Mouse (Mus musculus): ENCODE measurements around the gene B3gnt3.
A peak's percentile ranks its signal among the peaks of the same experiment; 100 is the strongest.
"Not testable (repeated sequence)": the region's sequence is repeated elsewhere in the genome, so short reads cannot be mapped to it uniquely, and the experiment has no call there.

B3gnt3 gene

DNA sequence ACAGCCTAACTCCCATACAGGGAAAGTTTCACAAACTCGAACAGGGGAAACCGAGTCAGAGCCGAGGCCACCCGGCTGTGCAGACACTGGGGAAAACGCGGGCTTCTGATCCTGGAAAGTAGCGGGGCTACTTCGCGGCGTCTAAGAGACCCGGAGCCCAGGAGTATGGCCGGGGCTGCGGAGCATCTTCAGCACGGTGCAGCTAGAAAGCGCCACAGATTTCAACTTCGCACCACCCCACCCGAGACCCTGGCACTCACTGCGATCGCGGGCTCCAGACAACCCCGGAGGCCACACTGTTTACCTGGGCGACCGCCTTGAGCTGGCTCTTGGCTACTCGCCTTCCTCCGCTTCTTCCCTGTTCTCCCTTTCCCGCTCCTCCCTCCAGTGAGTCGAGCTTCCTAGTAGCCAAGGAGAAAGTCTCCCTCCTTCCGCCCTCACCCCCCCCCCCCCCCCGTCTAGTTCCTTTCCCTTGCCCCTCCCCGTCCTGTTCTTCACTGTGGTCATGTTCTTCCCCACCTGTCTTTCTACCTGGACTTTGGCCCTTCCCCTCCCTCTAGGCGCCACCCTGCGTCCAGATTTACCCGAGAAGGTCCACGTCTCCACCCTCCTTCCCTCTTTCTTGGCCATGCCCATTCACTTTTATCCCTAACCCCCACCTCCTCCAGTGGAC, at the start of gene B3gnt3:
Gene B3gnt3, minus strand, starts transcription at position 376 of the 673 bp plus-strand sequence.
- DNase-seq (ENCODE audit: low spot score), result no peak

DNA sequence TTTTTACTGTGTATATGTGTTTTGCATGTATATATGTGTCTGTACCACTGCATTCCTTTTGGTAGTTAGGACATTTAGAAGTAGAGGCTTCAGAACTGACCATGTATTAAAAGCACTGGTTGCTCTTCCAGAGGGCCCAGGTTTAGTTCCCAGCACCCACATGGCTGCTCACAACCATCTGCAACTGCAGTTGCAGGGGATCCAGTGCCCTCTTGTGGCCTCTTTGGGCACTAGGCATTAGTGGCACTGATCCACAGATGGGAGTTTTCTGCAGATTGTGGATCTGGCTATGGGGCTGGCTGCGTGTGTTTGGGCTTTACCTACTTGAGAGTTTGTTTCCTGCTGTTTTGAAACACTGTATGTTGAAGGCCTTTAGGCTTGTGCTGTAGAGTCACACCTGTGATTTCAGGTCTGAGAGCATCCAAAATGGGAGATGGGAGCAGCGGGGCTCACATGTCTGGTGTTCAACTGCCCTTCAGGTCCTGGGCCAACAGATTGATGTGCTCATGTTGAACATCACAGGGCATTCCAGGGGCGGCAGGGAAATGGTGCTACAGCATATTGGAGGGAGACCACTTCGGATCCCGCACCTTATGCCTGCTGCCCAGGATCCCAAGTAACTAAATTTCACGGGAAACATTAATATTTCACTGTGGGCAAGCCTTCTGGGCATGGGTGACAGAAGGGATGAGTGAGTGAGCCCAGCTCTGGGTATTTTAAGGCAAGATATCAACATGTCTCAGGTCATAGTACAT, 47.9 kb upstream of the B3gnt3 start:
- DNase-seq (ENCODE audit: low spot score), result not testable (repeated sequence)

GRCm38 (mm10) chr8:71747082-71747481, 45.5 kb upstream of the B3gnt3 start:
- not testable (repeated sequence) for DNase-seq (ENCODE audit: low spot score)

GRCm38 (mm10) chr8:71745322-71745721, 43.7 kb upstream of the B3gnt3 start:
- no peak for DNase-seq (ENCODE audit: low spot score)

- no peak for DNase-seq (ENCODE audit: low spot score)
These were observed 41.2 kb upstream of the B3gnt3 start for GRCm38 (mm10) chr8:71742783-71743182.

DNA sequence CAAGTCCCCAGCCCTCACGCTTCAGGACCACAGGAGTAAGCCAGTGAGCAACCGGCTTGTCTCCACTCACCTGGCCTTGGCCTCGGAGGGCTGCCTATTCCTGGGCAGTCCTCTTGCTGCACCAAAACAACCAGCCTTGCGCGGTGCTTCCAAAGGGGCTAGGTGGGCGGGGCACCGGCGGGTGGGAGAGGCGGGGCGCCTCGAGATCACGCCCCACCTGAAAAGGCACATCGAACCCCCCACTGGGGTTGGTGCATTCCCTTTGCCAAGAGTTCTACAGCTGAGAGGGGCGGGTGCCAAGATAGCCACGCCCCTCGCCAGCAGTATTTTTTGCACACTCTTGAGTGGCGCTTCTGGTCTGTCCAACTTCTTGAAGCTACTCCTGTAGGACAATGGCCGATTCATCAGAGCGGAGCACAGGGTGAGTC, 40.1 kb upstream of the B3gnt3 start:
- DNase-seq (ENCODE audit: low spot score), result no peak

- no peak for DNase-seq (ENCODE audit: low spot score)
These were observed 39.6 kb upstream of the B3gnt3 start for GRCm38 (mm10) chr8:71741226-71741625.

- not testable (repeated sequence) for DNase-seq (ENCODE audit: low spot score)
These were observed 36.7 kb upstream of the B3gnt3 start for GRCm38 (mm10) chr8:71738316-71738715.

DNA sequence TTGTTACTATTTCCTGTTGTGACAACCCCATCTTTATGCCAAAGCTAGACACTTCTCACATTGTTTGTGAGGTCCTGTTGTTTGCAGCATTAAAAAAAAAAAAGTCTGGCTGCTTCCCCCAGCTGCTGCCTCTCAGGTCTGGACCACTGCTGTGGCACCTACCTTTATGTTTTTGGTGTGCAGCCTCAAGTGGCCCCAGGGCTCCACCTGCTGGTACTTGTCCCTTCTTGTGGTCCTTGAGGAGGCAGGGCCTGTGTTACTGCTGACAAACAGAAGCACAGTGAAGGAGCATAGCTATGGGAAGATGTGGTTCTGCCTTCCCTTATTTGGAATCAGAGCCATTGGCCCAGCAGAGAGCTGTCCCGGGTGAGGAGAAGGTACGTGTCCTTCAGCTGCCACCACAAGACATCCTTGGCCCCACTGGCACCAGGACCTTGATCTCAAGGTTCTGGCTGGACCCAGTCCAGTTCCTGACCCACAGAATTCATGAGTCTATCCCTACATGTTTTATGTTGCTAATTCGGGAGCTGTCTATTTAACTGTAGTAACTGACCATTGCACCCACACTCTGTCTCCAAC, 30.2 kb upstream of the B3gnt3 start:
- no peak for DNase-seq (ENCODE audit: low spot score)

- DNase-seq (ENCODE audit: low spot score), result no peak
These were observed 27.4 kb upstream of the B3gnt3 start for GRCm38 (mm10) chr8:71728826-71729620.

DNA sequence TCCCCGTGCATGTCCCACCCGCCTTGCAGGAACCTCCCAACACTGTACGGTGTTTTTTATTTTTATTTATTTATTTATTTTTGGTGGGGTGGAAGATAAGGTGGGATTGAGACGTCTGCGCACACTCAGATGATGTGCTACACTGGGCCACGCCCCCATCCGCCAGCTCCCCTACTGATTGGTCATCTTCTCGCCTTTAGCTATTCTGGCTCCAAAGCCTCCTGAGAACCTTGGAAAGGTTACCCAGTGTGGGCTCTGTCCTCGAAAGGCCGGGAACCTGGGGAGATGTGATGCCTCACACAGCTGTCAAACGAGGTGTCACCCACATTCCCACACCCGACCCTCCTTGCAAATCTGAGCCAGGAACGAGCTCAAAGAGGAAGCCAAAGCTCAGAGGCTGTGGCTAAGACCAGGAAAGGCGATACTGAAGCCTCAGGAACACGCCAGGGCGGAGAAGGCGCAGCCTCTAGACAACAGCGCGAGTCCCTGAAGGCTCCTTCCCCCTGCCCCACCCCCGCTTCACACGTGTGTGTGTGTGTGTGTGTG, 26.7 kb upstream of the B3gnt3 start:
- no peak for DNase-seq (ENCODE audit: low spot score)

GRCm38 (mm10) chr8:71725122-71725924, 23.7 kb upstream of the B3gnt3 start, which contains the start of gene Fcho1:
TSS of gene Fcho1 (minus strand) at chr8:71725716.
- DNase-seq (ENCODE audit: low spot score), result peak; percentile 88

DNA sequence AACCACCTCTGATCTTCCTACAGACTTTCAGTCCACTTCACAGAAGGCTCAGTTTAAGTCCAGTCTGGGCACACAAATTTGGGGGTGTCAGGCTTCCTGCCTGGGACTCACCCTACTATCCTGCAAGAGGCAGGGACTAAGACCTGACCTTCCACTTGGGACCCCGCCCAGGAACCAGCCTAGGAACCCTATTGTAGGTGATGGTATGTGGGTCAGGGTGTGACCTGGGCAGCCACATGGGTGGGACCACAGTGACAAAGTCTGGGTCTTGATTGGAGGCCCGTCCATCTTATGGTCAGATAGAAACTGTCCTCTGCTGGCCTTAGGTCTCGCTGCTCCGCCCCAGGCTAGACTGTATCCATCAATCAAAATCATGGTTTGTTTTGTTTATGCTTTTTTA, 22.8 kb upstream of the B3gnt3 start:
- DNase-seq (ENCODE audit: low spot score), result no peak

DNA sequence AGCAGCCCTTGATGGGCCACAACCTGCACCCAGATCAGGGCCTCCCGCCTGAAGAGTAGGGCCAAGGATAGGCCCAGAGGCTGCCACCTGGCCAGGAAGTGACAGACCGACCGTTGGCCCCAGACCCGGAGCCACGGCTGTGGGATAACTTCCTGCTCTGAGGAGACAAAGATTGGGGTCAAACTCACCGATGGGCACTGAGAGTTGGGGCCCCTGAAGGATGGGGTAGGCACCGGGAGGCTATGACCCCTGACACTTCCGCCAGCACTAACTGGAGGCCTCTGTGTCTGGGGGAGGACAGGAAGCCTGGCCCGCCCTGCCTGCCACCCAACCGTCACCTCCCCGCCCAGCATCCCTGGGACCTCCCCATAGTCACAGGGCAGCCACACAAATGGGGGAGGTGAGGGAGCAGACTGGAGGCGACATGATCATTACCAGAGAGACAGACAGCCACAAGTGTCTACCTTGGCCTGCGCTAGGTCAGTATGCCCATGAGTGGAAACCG, 21.5 kb upstream of the B3gnt3 start:
- peak; percentile 71 for DNase-seq (ENCODE audit: low spot score)

- DNase-seq (ENCODE audit: low spot score), result no peak
These were observed 18.4 kb upstream of the B3gnt3 start for GRCm38 (mm10) chr8:71719928-71720457.

DNA sequence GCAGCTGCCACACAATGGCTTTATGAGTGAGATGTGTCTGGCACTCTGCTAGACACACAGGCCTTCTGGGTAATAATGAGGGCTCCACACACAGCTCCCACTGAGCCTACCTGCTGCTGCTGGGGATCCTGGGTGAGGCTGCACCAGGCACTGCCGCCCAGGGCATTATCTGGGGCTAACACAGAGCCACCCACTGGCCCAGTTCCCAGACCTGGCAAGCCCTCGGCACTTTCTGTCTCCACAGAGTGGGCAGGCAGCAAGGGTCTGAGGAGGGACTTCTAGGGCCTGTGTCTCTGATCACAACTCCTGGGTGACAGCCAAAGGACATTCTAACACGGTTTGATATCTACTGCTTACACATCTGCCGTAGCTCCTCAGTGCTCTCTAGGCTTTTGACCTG, 17.6 kb upstream of the B3gnt3 start:
- DNase-seq (ENCODE audit: low spot score), result no peak

GRCm38 (mm10) chr8:71718252-71718651, 16.7 kb upstream of the B3gnt3 start:
- DNase-seq (ENCODE audit: low spot score), result no peak

DNA sequence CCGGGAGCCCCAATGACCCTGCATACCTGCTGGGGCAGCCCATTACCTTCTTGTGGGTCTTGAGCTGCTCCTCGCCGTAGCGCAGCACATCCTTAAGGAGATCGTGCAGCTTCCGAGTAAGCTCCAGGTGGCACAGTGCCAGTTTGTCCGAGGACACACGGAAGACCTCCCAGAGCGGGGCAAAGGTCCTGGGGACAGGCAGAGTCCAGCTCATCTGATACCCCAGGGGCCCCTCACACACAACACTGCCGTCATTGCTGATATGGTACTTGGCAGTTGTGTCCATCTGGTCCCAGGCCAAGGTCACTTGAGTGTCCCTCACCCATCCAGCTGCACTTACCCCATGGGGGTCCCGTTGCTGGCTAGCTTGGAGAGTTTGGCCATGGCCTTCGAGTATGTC, 15.5 kb upstream of the B3gnt3 start:
- no peak for DNase-seq (ENCODE audit: low spot score)

GRCm38 (mm10) chr8:71716561-71717053, 15.0 kb upstream of the B3gnt3 start:
- DNase-seq (ENCODE audit: low spot score), result no peak

DNA sequence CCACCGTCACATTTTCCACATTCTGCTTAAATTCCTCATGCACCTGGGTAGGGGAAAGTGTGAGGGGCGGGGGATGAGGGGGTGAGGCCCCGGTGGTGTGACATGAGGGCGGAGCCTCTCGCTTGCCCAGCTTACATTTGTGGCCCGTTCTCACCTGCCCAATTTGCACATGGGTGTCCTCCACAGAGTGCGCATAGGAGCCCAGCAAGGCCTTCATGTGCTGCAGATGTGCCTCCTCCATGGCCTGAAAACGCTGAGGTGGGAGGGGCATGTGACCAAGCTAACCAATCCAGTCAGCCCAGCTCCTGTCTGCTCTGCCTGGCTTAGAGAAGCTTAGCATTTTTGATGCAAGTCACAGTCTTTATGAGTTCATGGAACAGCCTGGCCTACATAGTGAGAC, 13.9 kb upstream of the B3gnt3 start:
- DNase-seq (ENCODE audit: low spot score), result no peak

All from c-Kit-positive CD71-positive TER-119-positive erythroid progenitor cells, embryonic 14.5 days (primary cell).